Mouse (Mus musculus) lung, postnatal 0 days (tissue): ENCODE measurements at regions not wholly inside any gene's neighbourhood (a gene's known extent, or its start where the extent isn't known, plus 50 kb on each side); places are given as distances from the start of the nearest gene placed in this dataset.

ENCODE experiments used
- CTCF ChIP-seq: IDR thresholded peaks from 2 replicates; pipeline ENCODE4 v1.5.1; 2016; ENCODE audit warnings: antibody characterized with exemption, mild to moderate bottlenecking
- EP300 ChIP-seq: IDR thresholded peaks from 2 replicates; pipeline ENCODE4 v1.6.1; 2016; ENCODE audit warnings: antibody characterized with exemption, mild to moderate bottlenecking, control low read depth

DNA sequence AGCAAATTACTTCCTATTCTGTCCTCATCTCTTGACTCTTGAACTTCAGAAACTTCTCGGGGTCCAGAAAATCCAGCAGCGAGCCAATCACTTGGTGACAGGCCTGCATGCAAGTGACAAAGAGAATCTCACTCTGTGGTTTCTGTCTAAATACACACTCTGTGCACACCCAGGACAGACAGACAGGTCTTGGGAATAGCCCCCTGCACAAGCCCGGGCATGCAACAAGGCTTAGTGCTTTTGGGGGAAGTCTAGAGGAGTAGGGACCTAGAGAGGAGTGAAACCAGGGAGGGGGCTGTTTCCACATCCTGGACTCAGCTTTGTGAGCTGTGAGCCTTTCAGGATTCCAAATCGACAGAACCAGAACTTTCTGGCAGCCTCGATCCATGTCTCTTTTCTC lies 259.6 kb downstream of the Ajap1 start:
- TF ChIP-seq CTCF (no peak), EP300 (no peak)
